Mouse (Mus musculus): Measurements from ENCODE around the gene Ttc36. TPM values are rescaled to one million over a fixed set of nuclear protein-coding genes. Genes with fewer than 3 reads are reported as not detected.

Ttc36 gene
- polyA plus RNA-seq (2014; fragmentation: Illumina TruSeq; extraction: RNeasy Lipid Tissue Mini Kit (QIAGEN cat#74804); ENCODE audit: insufficient read depth, low read depth, low replicate concordance) = 17.0 TPM

DNA sequence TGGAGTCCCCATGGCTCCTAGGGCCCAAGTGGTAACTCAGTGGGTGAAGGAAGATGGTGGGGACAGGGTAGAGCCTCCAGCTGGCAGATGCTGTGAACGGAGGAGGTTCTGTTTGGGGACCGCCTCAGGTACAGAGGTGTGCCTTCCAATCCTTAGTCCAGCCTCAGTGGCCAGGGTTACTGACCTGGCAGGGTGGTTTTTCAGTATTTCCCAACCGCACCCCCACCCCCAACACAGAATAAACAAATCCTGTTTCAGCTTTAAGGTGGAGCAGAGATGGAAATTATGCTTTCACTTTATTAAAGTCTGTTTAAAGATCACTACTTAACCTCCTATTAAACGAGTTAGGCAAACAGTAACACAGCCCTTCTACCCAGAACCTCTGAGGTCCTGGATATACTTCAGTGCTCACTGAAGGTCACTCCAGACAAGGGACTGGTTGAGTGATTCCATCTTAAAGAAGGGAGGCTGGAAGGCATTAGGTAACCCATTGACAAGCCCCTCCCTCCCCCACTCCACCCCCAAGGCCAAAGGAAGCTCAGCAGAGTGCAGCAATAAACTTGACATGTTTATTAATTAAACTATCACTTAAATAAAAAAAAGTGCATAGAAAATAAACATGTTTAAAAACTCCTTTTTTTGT lies at the start of gene Ttc36:
TSS of gene Ttc36 (minus strand) at position 265 of the 643 bp plus-strand sequence.

DNA sequence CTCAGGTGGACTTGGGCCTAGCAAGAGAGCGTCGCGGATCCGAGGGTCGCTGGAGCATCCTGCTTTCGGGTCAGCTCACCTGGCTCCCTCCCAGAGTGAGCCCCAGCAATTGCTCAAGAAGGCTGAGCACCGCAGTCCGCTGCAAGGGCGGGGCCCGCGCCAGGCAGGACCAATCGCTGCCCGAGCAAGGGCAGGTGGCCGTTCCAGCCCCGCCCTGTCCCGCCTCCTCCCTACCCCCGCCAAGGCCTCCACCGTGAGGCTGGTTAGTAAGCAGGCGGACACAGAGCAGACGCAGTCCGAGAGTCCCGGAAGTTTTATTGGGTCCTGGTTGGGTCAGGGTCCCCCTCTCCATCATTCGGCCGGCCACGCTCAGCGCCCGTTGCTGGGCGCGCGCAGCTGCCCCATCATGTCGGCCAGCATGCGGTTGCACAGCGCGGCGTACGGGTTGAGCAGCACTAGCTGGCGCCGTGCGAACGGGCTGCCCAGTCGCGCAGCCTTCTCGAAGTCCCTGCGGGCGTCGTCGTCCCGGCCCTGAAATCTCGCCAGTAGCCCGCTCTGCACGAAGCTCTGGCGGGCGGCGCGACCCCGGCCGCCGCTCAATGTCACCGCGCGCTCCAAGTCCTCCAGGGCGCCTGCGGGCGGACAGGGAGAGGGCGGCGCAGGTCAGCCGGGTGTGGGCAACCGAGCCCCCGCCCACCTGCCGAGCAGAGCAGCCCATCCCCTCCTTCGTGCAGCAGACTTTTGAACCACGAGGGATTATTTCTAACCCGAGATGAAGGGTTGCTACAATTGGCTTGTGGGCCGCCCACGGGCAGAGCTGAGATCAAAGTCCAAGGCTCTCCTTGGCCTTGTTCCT lies 3.5 kb downstream of the Ttc36 start, which contains the start of gene Tmem25:
TSS of gene Tmem25 (minus strand) at position 206 of the 856 bp plus-strand sequence.

DNA sequence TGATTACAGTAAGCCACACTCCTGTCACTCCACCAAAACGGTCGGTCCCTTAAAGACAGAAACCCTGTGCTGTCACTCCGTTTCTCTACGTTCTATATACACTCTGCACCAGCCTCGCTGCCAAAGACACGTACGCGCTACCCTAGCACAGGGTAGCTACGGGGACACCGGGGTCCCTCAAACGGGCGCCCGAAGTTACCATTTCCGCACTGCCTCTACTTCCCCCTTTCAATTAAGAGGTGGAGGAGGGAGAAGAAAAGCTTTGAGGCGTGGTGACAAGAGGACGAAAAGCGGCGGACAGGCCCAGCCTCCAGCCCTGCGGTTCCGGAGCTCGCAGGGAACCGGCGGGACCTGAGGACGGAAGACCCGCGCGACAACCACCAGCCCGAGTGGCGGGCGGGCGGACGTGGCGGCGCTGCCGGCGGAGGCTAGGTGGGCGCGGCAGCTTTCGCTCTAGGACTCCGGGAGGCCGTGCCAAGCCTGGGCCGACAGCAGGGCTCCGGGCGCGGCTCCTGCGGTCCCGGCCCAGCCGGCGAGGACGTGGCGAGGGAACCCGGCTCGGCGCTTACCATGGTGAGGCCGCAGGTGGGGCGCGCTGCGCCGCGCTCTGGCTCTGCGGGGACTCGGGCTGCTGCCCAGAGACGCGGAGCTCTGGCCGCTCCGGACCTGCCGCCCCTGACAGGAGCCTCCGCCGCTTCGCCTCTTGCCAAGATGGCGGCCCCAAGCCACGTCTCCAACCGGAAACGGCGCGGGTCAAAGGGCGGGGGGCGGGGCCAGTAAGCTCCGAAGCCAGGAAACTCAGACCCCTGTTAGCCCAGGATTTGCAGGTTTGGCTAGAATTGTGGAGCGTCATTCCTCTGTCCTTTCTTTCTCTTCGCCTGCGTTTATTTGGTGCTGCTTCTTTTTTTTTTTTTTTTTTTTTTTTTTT lies 35.5 kb downstream of the Ttc36 start, which contains the start of the genes Arcn1 and Ift46:
TSS of gene Arcn1 (minus strand) at position 745 of the 928 bp plus-strand sequence.
TSS of gene Ift46 (plus strand) at position 808 of the 928 bp plus-strand sequence.

Other genes starting within 250 kb of the Ttc36 start
- 7.2 TPM for gene Cxcr5, start 241.2 kb downstream of the Ttc36 start, polyA plus RNA-seq (2014; fragmentation: Illumina TruSeq; extraction: RNeasy Lipid Tissue Mini Kit (QIAGEN cat#74804); ENCODE audit: insufficient read depth, low read depth, low replicate concordance)
- 38.7 TPM for gene Ddx6, start 198.2 kb downstream of the Ttc36 start, polyA plus RNA-seq (2014; fragmentation: Illumina TruSeq; extraction: RNeasy Lipid Tissue Mini Kit (QIAGEN cat#74804); ENCODE audit: insufficient read depth, low read depth, low replicate concordance)
- gene Treh, start 129.8 kb downstream of the Ttc36 start, polyA plus RNA-seq (2014; fragmentation: Illumina TruSeq; extraction: RNeasy Lipid Tissue Mini Kit (QIAGEN cat#74804); ENCODE audit: insufficient read depth, low read depth, low replicate concordance) = not detected
- 23.8 TPM for gene Phldb1, start 67.9 kb downstream of the Ttc36 start, polyA plus RNA-seq (2014; fragmentation: Illumina TruSeq; extraction: RNeasy Lipid Tissue Mini Kit (QIAGEN cat#74804); ENCODE audit: insufficient read depth, low read depth, low replicate concordance)
- 47.9 TPM for gene Arcn1, start 35.2 kb downstream of the Ttc36 start, polyA plus RNA-seq (2014; fragmentation: Illumina TruSeq; extraction: RNeasy Lipid Tissue Mini Kit (QIAGEN cat#74804); ENCODE audit: insufficient read depth, low read depth, low replicate concordance)
- 39.4 TPM for gene Ift46, start 35.2 kb downstream of the Ttc36 start, polyA plus RNA-seq (2014; fragmentation: Illumina TruSeq; extraction: RNeasy Lipid Tissue Mini Kit (QIAGEN cat#74804); ENCODE audit: insufficient read depth, low read depth, low replicate concordance)
- 1.5 TPM for gene Tmem25, start 3.8 kb downstream of the Ttc36 start, polyA plus RNA-seq (2014; fragmentation: Illumina TruSeq; extraction: RNeasy Lipid Tissue Mini Kit (QIAGEN cat#74804); ENCODE audit: insufficient read depth, low read depth, low replicate concordance)
- 3.3 TPM for gene Kmt2a, start 78.2 kb upstream of the Ttc36 start, polyA plus RNA-seq (2014; fragmentation: Illumina TruSeq; extraction: RNeasy Lipid Tissue Mini Kit (QIAGEN cat#74804); ENCODE audit: insufficient read depth, low read depth, low replicate concordance)
- gene Atp5l, start 117.7 kb upstream of the Ttc36 start, polyA plus RNA-seq (2014; fragmentation: Illumina TruSeq; extraction: RNeasy Lipid Tissue Mini Kit (QIAGEN cat#74804); ENCODE audit: insufficient read depth, low read depth, low replicate concordance) = 733 TPM
- 10.6 TPM for gene Ube4a, start 162.5 kb upstream of the Ttc36 start, polyA plus RNA-seq (2014; fragmentation: Illumina TruSeq; extraction: RNeasy Lipid Tissue Mini Kit (QIAGEN cat#74804); ENCODE audit: insufficient read depth, low read depth, low replicate concordance)
- gene Cd3g, start 177.4 kb upstream of the Ttc36 start, polyA plus RNA-seq (2014; fragmentation: Illumina TruSeq; extraction: RNeasy Lipid Tissue Mini Kit (QIAGEN cat#74804); ENCODE audit: insufficient read depth, low read depth, low replicate concordance) = 14.7 TPM
- 12.3 TPM for gene Cd3d, start 178.7 kb upstream of the Ttc36 start, polyA plus RNA-seq (2014; fragmentation: Illumina TruSeq; extraction: RNeasy Lipid Tissue Mini Kit (QIAGEN cat#74804); ENCODE audit: insufficient read depth, low read depth, low replicate concordance)
- 5.1 TPM for gene Cd3e, start 206.6 kb upstream of the Ttc36 start, polyA plus RNA-seq (2014; fragmentation: Illumina TruSeq; extraction: RNeasy Lipid Tissue Mini Kit (QIAGEN cat#74804); ENCODE audit: insufficient read depth, low read depth, low replicate concordance)
- gene Mpzl2, start 236.7 kb upstream of the Ttc36 start, polyA plus RNA-seq (2014; fragmentation: Illumina TruSeq; extraction: RNeasy Lipid Tissue Mini Kit (QIAGEN cat#74804); ENCODE audit: insufficient read depth, low read depth, low replicate concordance) = 1.9 TPM

Data from lung, adult 10 weeks (tissue).